ENCODE assay signal across 8 mouse cellular contexts in genomic region chr1:119083468-119083921, GRCm38 (mm10). TPM values are rescaled to one million over a fixed set of nuclear protein-coding genes. Genes with fewer than 3 reads are reported as not detected.
DNase-seq lines count a peak whose midpoint lies in the region; ATAC-seq and TF ChIP-seq lines count a peak whose summit lies in the region.

No protein-coding gene starts in this region.

- DNase-seq in thymus, postnatal 0 days (ENCODE audit: low spot score), result peak; percentile 44
- no peak for DNase-seq in thymus, postnatal 36 days
- peak; percentile 82 for DNase-seq in embryo, embryonic 9.5 days (ENCODE audit: extremely low spot score)
- DNase-seq in heart, postnatal 0 days (ENCODE audit: low spot score), result peak; percentile 30
- DNase-seq in layer of hippocampus, adult 18-20 months (ENCODE audit: low spot score in 2 of 2), result peak; percentile 12 to 76
- no peak for DNase-seq in liver, postnatal 0 days
- DNase-seq in retina, postnatal 7 days (ENCODE audit: low read depth, low spot score), result peak; percentile 69
- no peak for DNase-seq in spleen, postnatal 14 days (ENCODE audit: low spot score in 2 of 2)

- H3K4me2 ChIP-seq in heart, postnatal 0 days (ENCODE audit: low read depth, low read length), result no peak overlapping the region
- no peak overlapping the region for H3K4me2 ChIP-seq in liver, postnatal 0 days (ENCODE audit: low read depth, low read length)

- ATAC-seq in heart, postnatal 0 days (ENCODE audit: insufficient read depth, low read depth), result 0 out of 2 replicates have a peak, but pooled peaks have one; percentile 47
- ATAC-seq in liver, postnatal 0 days, result no peak

- no peaks in the 10 kb centered on the region for H3K9me3 ChIP-seq in heart, postnatal 0 days (replicated peaks; ENCODE audit: control insufficient read depth, low read length)
- H3K9me3 ChIP-seq in liver, postnatal 0 days (ENCODE audit: low read length), result no peaks in the 10 kb centered on the region

- no peak overlapping the region for H3K4me3 ChIP-seq in heart, postnatal 0 days (ENCODE audit: low read depth, low read length)
- no peak overlapping the region for H3K4me3 ChIP-seq in liver, postnatal 0 days (ENCODE audit: low read depth, low read length)

- H3K4me1 ChIP-seq in heart, postnatal 0 days (ENCODE audit: control insufficient read depth, insufficient read depth), result no peaks in the 10 kb centered on the region
- H3K4me1 ChIP-seq in liver, postnatal 0 days (ENCODE audit: insufficient read depth), result no peaks in the 10 kb centered on the region

- no peak for TF ChIP-seq EP300 in heart, postnatal 0 days (IDR thresholded peaks at IDR 0.05; ENCODE audit: low read depth)
- no peak for TF ChIP-seq EP300 in liver, postnatal 0 days (IDR thresholded peaks at IDR 0.05; ENCODE audit: low read depth)

- H3K9ac ChIP-seq in heart, postnatal 0 days (replicated peaks; ENCODE audit: low read depth, low read length), result no peak overlapping the region
- no peak overlapping the region for H3K9ac ChIP-seq in liver, postnatal 0 days (replicated peaks)

- no peaks in the 10 kb centered on the region for H3K27me3 ChIP-seq in heart, postnatal 0 days (ENCODE audit: control insufficient read depth, insufficient read depth, low read length)
- H3K27me3 ChIP-seq in liver, postnatal 0 days (ENCODE audit: insufficient read depth, low read length), result no peaks in the 10 kb centered on the region

- 18% methylated on average over 10 of the region's 10 CpGs for WGBS in heart, postnatal 0 days
- 21% methylated on average over 10 of the region's 10 CpGs for WGBS in liver, postnatal 0 days (ENCODE audit: insufficient replicate concordance)

- H3K27ac ChIP-seq in heart, postnatal 0 days (ENCODE audit: low read depth), result no peak overlapping the region
- H3K27ac ChIP-seq in liver, postnatal 0 days (ENCODE audit: low read depth), result no peak overlapping the region

- H3K36me3 ChIP-seq in heart, postnatal 0 days (replicated peaks; ENCODE audit: control insufficient read depth, insufficient read depth, low read length), result no peaks in the 10 kb centered on the region
- H3K36me3 ChIP-seq in liver, postnatal 0 days (replicated peaks; ENCODE audit: insufficient read depth, low read length), result no peaks in the 10 kb centered on the region

- TF ChIP-seq CTCF in heart, postnatal 0 days (IDR thresholded peaks at IDR 0.05; ENCODE audit: low read depth), result peak; percentile 73
- peak; percentile 67 for TF ChIP-seq CTCF in liver, postnatal 0 days (IDR thresholded peaks at IDR 0.05; ENCODE audit: low read depth)

RNA-seq across cellular contexts. Expression of gene Gli2, which starts 30.1 kb away (rescaled TPM):
- polyA plus RNA-seq in thymus, postnatal 0 days (2015; fragmentation: Nextera tagmentation; extraction: Ambion mirVana), result 0.66 and 0.68 TPM in 2 replicates
- total RNA-seq in heart, postnatal 0 days (2014; rRNA removed; ENCODE audit: low replicate concordance), result 5.2 and 14.7 TPM in 2 replicates
- polyA plus RNA-seq in heart, postnatal 0 days (2015; fragmentation: Nextera tagmentation; extraction: Ambion mirVana), result 0.60 and 0.93 TPM in 2 replicates
- total RNA-seq in layer of hippocampus, adult 18-20 months (2021), result 1 to 10 TPM; 3.2 to 4.1 TPM
- 0.27 and 0.28 TPM in 2 replicates for polyA plus RNA-seq in liver, postnatal 0 days (2015; fragmentation: Nextera tagmentation; extraction: Ambion mirVana)

Comparison
In these comparisons a context has a peak if more than half of its experiments do, and no peak if none do; other contexts are left out.
1. DNase-seq: peak in thymus, postnatal 0 days (single experiment), embryo, embryonic 9.5 days (single experiment), heart, postnatal 0 days (single experiment), layer of hippocampus, adult 18-20 months (2 of 2) and retina, postnatal 7 days (single experiment); none in thymus, postnatal 36 days (0 of 2), liver, postnatal 0 days (single experiment) and spleen, postnatal 14 days (0 of 2).